Comparison of ENCODE assay signal across 23 mouse cellular contexts in the genomic region with DNA sequence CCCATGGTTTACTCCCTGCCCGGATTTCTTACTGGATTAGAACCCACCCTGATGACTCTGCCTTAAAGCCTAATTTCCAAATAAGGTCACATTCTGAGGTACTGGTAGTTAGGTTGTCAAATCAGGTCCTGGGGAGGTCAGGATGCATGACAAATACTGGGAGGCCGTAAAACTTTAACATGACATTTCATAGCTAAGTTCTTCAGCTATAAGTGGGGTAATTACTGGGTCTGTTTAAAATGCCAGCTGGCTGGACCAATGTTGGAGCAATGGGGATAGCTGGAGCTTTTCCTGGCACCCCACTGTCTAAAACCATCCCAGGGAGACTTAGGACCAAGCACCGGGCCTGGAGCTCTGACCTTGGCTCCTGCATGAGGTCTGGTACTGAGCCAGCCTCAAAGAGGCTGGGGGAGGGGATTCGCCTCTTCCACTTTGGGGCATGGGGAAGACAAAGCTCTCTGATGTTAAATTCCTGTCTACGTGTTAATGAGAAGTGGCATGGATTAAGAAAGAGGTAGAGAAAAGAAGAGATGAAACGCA.
A peak's percentile ranks its signal among the peaks of the same experiment; 100 is the strongest.
DNase-seq lines count a peak whose midpoint lies in the region; ATAC-seq and TF ChIP-seq lines count a peak whose summit lies in the region.
"Had no signal": no experiment of that assay in that cellular context is flagged by ENCODE, and none has a peak within 500 bp of the region (broad histone marks: within the 10 kb centered on the region; RNA-seq: fewer than 3 reads in every experiment).

No protein-coding gene starts in this region.

- WGBS in heart, embryonic 12.5 days, result 64% methylated on average over 6 of the region's 6 CpGs
- 52% methylated on average over 6 of the region's 6 CpGs for WGBS in liver, embryonic 16.5 days (ENCODE audit: insufficient replicate concordance)
- 74% methylated on average over 6 of the region's 6 CpGs for WGBS in liver, embryonic 11.5 days
- 72% methylated on average over 6 of the region's 6 CpGs for WGBS in lung, adult 2 months
- 64% methylated on average over 6 of the region's 6 CpGs for WGBS in kidney, embryonic 15.5 days

- H3K4me3 ChIP-seq in heart, embryonic 12.5 days, result no peak overlapping the region
- no peak overlapping the region for H3K4me3 ChIP-seq in liver, embryonic 16.5 days (ENCODE audit: low read depth, low read length)
- no peak overlapping the region for H3K4me3 ChIP-seq in liver, embryonic 11.5 days (ENCODE audit: low read depth, low read length)
- H3K4me3 ChIP-seq in embryonic fibroblast, embryonic 13.5 days (ENCODE audit: insufficient read depth, low read length), result no peak overlapping the region
- no peak overlapping the region for H3K4me3 ChIP-seq in lung, adult 2 months (replicated peaks; ENCODE audit: extremely low read depth, low read depth, low read length)
- no peak overlapping the region for H3K4me3 ChIP-seq in kidney, embryonic 15.5 days (replicated peaks)
- H3K4me3 ChIP-seq: hindbrain, embryonic 15.5 days; left cerebral cortex, adult 2 months; midbrain, embryonic 10.5 days had no signal

- no peak for DNase-seq in heart, adult 9 months (ENCODE audit: low spot score in 2 of 2)
- no peak for DNase-seq in liver, embryonic 11.5 days (ENCODE audit: low spot score)
- no peak for DNase-seq in lung, adult 2 months
- DNase-seq: adrenal gland, postnatal 14 days; B cell, adult 2 months; cerebellum, adult 2 months; cerebellum, postnatal 36 days; embryo, embryonic 11 days; kidney, adult 2 months; kidney, postnatal 10 days; thymus, adult 18-20 months; thymus, postnatal 36 days had no signal

- H3K4me2 ChIP-seq in heart, embryonic 12.5 days, result no peak overlapping the region
- no peak overlapping the region for H3K4me2 ChIP-seq in liver, embryonic 16.5 days (ENCODE audit: low read depth, low read length)
- H3K4me2 ChIP-seq in liver, embryonic 11.5 days, result no peak overlapping the region
- H3K4me2 ChIP-seq in kidney, embryonic 15.5 days, result no peak overlapping the region
- H3K4me2 ChIP-seq: hindbrain, embryonic 15.5 days had no signal

- no peaks in the 10 kb centered on the region for H3K9me3 ChIP-seq in heart, embryonic 12.5 days (replicated peaks)
- no peaks in the 10 kb centered on the region for H3K9me3 ChIP-seq in liver, embryonic 16.5 days (replicated peaks; ENCODE audit: control insufficient read depth, low read length)
- no peaks in the 10 kb centered on the region for H3K9me3 ChIP-seq in liver, embryonic 11.5 days (ENCODE audit: control insufficient read depth, low read length)
- no peaks in the 10 kb centered on the region for H3K9me3 ChIP-seq in kidney, embryonic 15.5 days (replicated peaks)
- H3K9me3 ChIP-seq: hindbrain, embryonic 15.5 days; midbrain, embryonic 10.5 days had no signal

- no peak overlapping the region for H3K9ac ChIP-seq in heart, embryonic 12.5 days
- H3K9ac ChIP-seq in liver, embryonic 16.5 days (ENCODE audit: low read depth, low read length), result no peak overlapping the region
- H3K9ac ChIP-seq in liver, embryonic 11.5 days (ENCODE audit: low read depth, low read length), result no peak overlapping the region
- H3K9ac ChIP-seq in kidney, embryonic 15.5 days, result no peak overlapping the region
- H3K9ac ChIP-seq: hindbrain, embryonic 15.5 days; liver, embryonic 14.5 days had no signal

- 0 out of 2 replicates have a peak, but pooled peaks have one; percentile 6 for TF ChIP-seq POLR2A in embryonic fibroblast, embryonic 13.5 days (IDR thresholded peaks at IDR 0.05; ENCODE audit: low read depth, low read length)
- TF ChIP-seq POLR2A in lung, adult 2 months (IDR thresholded peaks at IDR 0.05; ENCODE audit: borderline replicate concordance, extremely low read depth, low read depth, low read length), result no peak

- TF ChIP-seq CTCF in embryonic fibroblast, embryonic 13.5 days (IDR thresholded peaks at IDR 0.05; ENCODE audit: borderline replicate concordance, insufficient read depth, low read length), result no peak
- TF ChIP-seq CTCF in lung, adult 2 months (IDR thresholded peaks at IDR 0.05; ENCODE audit: insufficient read depth, low read length), result no peak

- H3K4me1 ChIP-seq in heart, embryonic 12.5 days (replicated peaks), result peaks cover 85% of the 10 kb centered on the region
- H3K4me1 ChIP-seq in liver, embryonic 16.5 days (ENCODE audit: control insufficient read depth, low read depth, low read length), result peaks cover 16% of the 10 kb centered on the region
- H3K4me1 ChIP-seq in liver, embryonic 11.5 days (replicated peaks; ENCODE audit: control insufficient read depth, insufficient read depth, low read length), result peaks cover 28% of the 10 kb centered on the region
- peaks cover 49% of the 10 kb centered on the region for H3K4me1 ChIP-seq in embryonic fibroblast, embryonic 13.5 days (ENCODE audit: control insufficient read depth, insufficient read depth, low read length)
- H3K4me1 ChIP-seq in lung, adult 2 months (ENCODE audit: control insufficient read depth, insufficient read depth, low read length), result peaks cover 27% of the 10 kb centered on the region
- peaks cover 63% of the 10 kb centered on the region for H3K4me1 ChIP-seq in kidney, embryonic 15.5 days

- H3K27me3 ChIP-seq in heart, embryonic 12.5 days (replicated peaks), result no peaks in the 10 kb centered on the region
- no peaks in the 10 kb centered on the region for H3K27me3 ChIP-seq in liver, embryonic 16.5 days (ENCODE audit: control insufficient read depth, insufficient read depth, low read depth, low read length)
- no peaks in the 10 kb centered on the region for H3K27me3 ChIP-seq in liver, embryonic 11.5 days (replicated peaks; ENCODE audit: control insufficient read depth, insufficient read depth, low read length)
- no peaks in the 10 kb centered on the region for H3K27me3 ChIP-seq in kidney, embryonic 15.5 days
- H3K27me3 ChIP-seq: CH12.LX; hindbrain, embryonic 15.5 days had no signal

- peak overlapping the region; percentile 66 for H3K27ac ChIP-seq in heart, embryonic 12.5 days (ENCODE audit: poor library complexity, severe bottlenecking)
- H3K27ac ChIP-seq in liver, embryonic 16.5 days (ENCODE audit: low read length), result 0 out of 2 replicates have a peak overlapping the region, but pooled peaks have one; percentile 12
- H3K27ac ChIP-seq in liver, embryonic 11.5 days (ENCODE audit: low read depth, low read length), result no peak overlapping the region
- H3K27ac ChIP-seq in embryonic fibroblast, embryonic 13.5 days (ENCODE audit: insufficient read depth, low read length), result peak overlapping the region; percentile 96
- no peak overlapping the region for H3K27ac ChIP-seq in kidney, embryonic 15.5 days
- H3K27ac ChIP-seq: hindbrain, embryonic 15.5 days; left cerebral cortex, adult 2 months; liver, embryonic 14.5 days; midbrain, embryonic 10.5 days had no signal

- H3K36me3 ChIP-seq in heart, embryonic 12.5 days, result peaks cover 9% of the 10 kb centered on the region; the same call in 1 of the 2 replicates
- H3K36me3 ChIP-seq in liver, embryonic 16.5 days (ENCODE audit: control insufficient read depth, insufficient read depth), result no peaks in the 10 kb centered on the region
- H3K36me3 ChIP-seq in liver, embryonic 11.5 days (ENCODE audit: control insufficient read depth, insufficient read depth, low read length), result no peaks in the 10 kb centered on the region
- no peaks in the 10 kb centered on the region for H3K36me3 ChIP-seq in kidney, embryonic 15.5 days
- H3K36me3 ChIP-seq: hindbrain, embryonic 15.5 days had no signal

- ATAC-seq in heart, embryonic 12.5 days (ENCODE audit: insufficient number of reproducible peaks, low FRiP score), result no peak
- ATAC-seq in liver, embryonic 16.5 days (ENCODE audit: low read depth), result no peak
- ATAC-seq in liver, embryonic 11.5 days (replicated peaks; ENCODE audit: low FRiP score), result no peak
- no peak for ATAC-seq in kidney, embryonic 15.5 days (replicated peaks; ENCODE audit: low FRiP score)
- ATAC-seq: forebrain, embryonic 14.5 days; lung, postnatal 0 days had no signal

Comparison
In these comparisons a context has a peak if more than half of its experiments do, and no peak if none do; other contexts are left out.
1. H3K27ac ChIP-seq: peak in heart, embryonic 12.5 days (single experiment), liver, embryonic 16.5 days (single experiment) and embryonic fibroblast, embryonic 13.5 days (single experiment); none in liver, embryonic 11.5 days (single experiment) and kidney, embryonic 15.5 days (single experiment).